In the genomic region with DNA sequence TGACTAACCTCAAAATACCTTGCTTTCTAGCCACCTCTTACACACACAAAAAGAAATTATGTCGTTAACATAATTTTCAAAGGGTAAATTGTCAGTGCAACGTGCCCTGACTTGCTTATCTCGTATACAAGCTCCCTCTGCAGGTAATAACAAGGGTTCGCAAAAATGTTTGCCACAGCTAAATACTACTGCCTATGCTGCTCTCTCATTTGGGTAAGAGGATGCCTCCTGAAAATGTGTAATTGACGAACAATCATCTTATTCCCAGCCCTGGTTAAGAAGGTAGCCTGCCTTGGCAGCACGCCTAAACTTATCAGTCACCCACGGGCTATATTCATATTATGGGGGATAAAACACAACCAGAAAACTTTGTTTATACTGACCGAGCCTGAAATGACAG, we compare ENCODE assay signal across 14 mouse cellular contexts. TPM values are rescaled to one million over a fixed set of nuclear protein-coding genes. Genes with fewer than 3 reads are reported as not detected.
DNase-seq lines count a peak whose midpoint lies in the region; ATAC-seq and TF ChIP-seq lines count a peak whose summit lies in the region.
"Had no signal": no experiment of that assay in that cellular context is flagged by ENCODE, and none has a peak within 500 bp of the region (broad histone marks: within the 10 kb centered on the region; RNA-seq: fewer than 3 reads in every experiment).

No protein-coding gene starts in this region.

- no peak overlapping the region for H3K9ac ChIP-seq in heart, postnatal 0 days (replicated peaks; ENCODE audit: low read depth, low read length)
- H3K9ac ChIP-seq in midbrain, embryonic 11.5 days (ENCODE audit: low read length) = no peak overlapping the region
- no peak overlapping the region for H3K9ac ChIP-seq in midbrain, embryonic 16.5 days (ENCODE audit: low read depth, low read length)
- H3K9ac ChIP-seq: liver, embryonic 12.5 days; neural tube, embryonic 12.5 days had no signal

- no peak for TF ChIP-seq EP300 in heart, postnatal 0 days (IDR thresholded peaks at IDR 0.05; ENCODE audit: low read depth)

- H3K4me2 ChIP-seq in heart, postnatal 0 days (ENCODE audit: low read depth, low read length) = no peak overlapping the region
- no peak overlapping the region for H3K4me2 ChIP-seq in midbrain, embryonic 11.5 days
- H3K4me2 ChIP-seq in midbrain, embryonic 16.5 days (ENCODE audit: low read length) = no peak overlapping the region; the same call in 1 of the 2 replicates
- H3K4me2 ChIP-seq: liver, embryonic 12.5 days had no signal

- 41% methylated on average over 8 of the region's 8 CpGs for WGBS in heart, postnatal 0 days
- WGBS in midbrain, embryonic 11.5 days = 70% methylated on average over 8 of the region's 8 CpGs
- 44% methylated on average over 8 of the region's 8 CpGs for WGBS in midbrain, embryonic 16.5 days

- H3K9me3 ChIP-seq in heart, postnatal 0 days (replicated peaks; ENCODE audit: control insufficient read depth, low read length) = no peaks in the 10 kb centered on the region
- H3K9me3 ChIP-seq in midbrain, embryonic 11.5 days (ENCODE audit: control insufficient read depth, low read length) = no peaks in the 10 kb centered on the region
- H3K9me3 ChIP-seq in midbrain, embryonic 16.5 days (replicated peaks; ENCODE audit: control insufficient read depth, low read length, poor library complexity, severe bottlenecking) = no peaks in the 10 kb centered on the region
- H3K9me3 ChIP-seq: liver, embryonic 12.5 days; neural tube, embryonic 12.5 days had no signal

- peaks cover 27% of the 10 kb centered on the region for H3K4me1 ChIP-seq in heart, postnatal 0 days (ENCODE audit: control insufficient read depth, insufficient read depth)
- H3K4me1 ChIP-seq in midbrain, embryonic 11.5 days (ENCODE audit: control insufficient read depth, insufficient read depth, low read length) = peaks cover 25% of the 10 kb centered on the region
- H3K4me1 ChIP-seq in midbrain, embryonic 16.5 days (ENCODE audit: control insufficient read depth, insufficient read depth, low read length) = peaks cover 26% of the 10 kb centered on the region
- H3K4me1 ChIP-seq in brown adipose tissue, adult 24 weeks (ENCODE audit: control insufficient read depth, insufficient read depth, insufficient read length, low read length) = peaks cover 16% of the 10 kb centered on the region

- H3K4me3 ChIP-seq in heart, postnatal 0 days (ENCODE audit: low read depth, low read length) = no peak overlapping the region
- no peak overlapping the region for H3K4me3 ChIP-seq in midbrain, embryonic 11.5 days (ENCODE audit: low read depth, low read length)
- no peak overlapping the region for H3K4me3 ChIP-seq in midbrain, embryonic 16.5 days (ENCODE audit: low read depth, low read length)
- no peak overlapping the region for H3K4me3 ChIP-seq in brown adipose tissue, adult 24 weeks (ENCODE audit: insufficient read depth, low read depth, low read length)
- H3K4me3 ChIP-seq: liver, embryonic 12.5 days; neural tube, embryonic 12.5 days had no signal

- DNase-seq in heart, postnatal 0 days (ENCODE audit: low spot score) = no peak
- no peak for DNase-seq in heart, adult 8-10 months (ENCODE audit: low spot score)
- peak; percentile 85 for DNase-seq in midbrain, embryonic 11.5 days (ENCODE audit: low spot score, missing footprints)
- peak; percentile 11 for DNase-seq in naive thymus-derived CD4-positive, alpha-beta T cell, adult 2 months (ENCODE audit: low read depth)
- DNase-seq in gastrocnemius, adult 18-20 months (ENCODE audit: low spot score) = no peak
- DNase-seq: gastrocnemius, postnatal 36 days; heart, postnatal 36 days; kidney, postnatal 10 days; right cerebral cortex, adult 18-20 months had no signal

- no peak for ATAC-seq in heart, postnatal 0 days (ENCODE audit: insufficient read depth, low read depth)
- ATAC-seq in midbrain, embryonic 11.5 days (ENCODE audit: low FRiP score) = no peak
- ATAC-seq in midbrain, embryonic 16.5 days = no peak
- ATAC-seq: activated CD4-positive, CD25-positive, alpha-beta regulatory T cell, adult 4 months; liver, embryonic 12.5 days had no signal

- peak; percentile 39; the same call in 1 of the 2 replicates for TF ChIP-seq CTCF in heart, postnatal 0 days (IDR thresholded peaks at IDR 0.05; ENCODE audit: low read depth)

- no peak overlapping the region for H3K27ac ChIP-seq in heart, postnatal 0 days (ENCODE audit: low read depth)
- no peak overlapping the region for H3K27ac ChIP-seq in midbrain, embryonic 11.5 days (ENCODE audit: low read depth, low read length)
- no peak overlapping the region for H3K27ac ChIP-seq in midbrain, embryonic 16.5 days (ENCODE audit: low read length)
- H3K27ac ChIP-seq in brown adipose tissue, adult 24 weeks (replicated peaks; ENCODE audit: low read depth, low read length) = peak overlapping the region; percentile 34
- H3K27ac ChIP-seq: liver, embryonic 12.5 days; neural tube, embryonic 12.5 days had no signal

- no peaks in the 10 kb centered on the region for H3K27me3 ChIP-seq in heart, postnatal 0 days (ENCODE audit: control insufficient read depth, insufficient read depth, low read length)
- H3K27me3 ChIP-seq in midbrain, embryonic 11.5 days (ENCODE audit: control insufficient read depth, insufficient read depth, low read length) = no peaks in the 10 kb centered on the region
- no peaks in the 10 kb centered on the region for H3K27me3 ChIP-seq in midbrain, embryonic 16.5 days (ENCODE audit: control insufficient read depth, insufficient read depth, low read depth, low read length)
- H3K27me3 ChIP-seq: liver, embryonic 12.5 days; neural tube, embryonic 12.5 days had no signal

- H3K36me3 ChIP-seq in heart, postnatal 0 days (replicated peaks; ENCODE audit: control insufficient read depth, insufficient read depth, low read length) = no peaks in the 10 kb centered on the region
- H3K36me3 ChIP-seq in midbrain, embryonic 11.5 days (ENCODE audit: control insufficient read depth, insufficient read depth, low read length) = no peaks in the 10 kb centered on the region
- no peaks in the 10 kb centered on the region for H3K36me3 ChIP-seq in midbrain, embryonic 16.5 days (ENCODE audit: control insufficient read depth, insufficient read depth, low read length)
- H3K36me3 ChIP-seq: liver, embryonic 12.5 days; neural tube, embryonic 12.5 days had no signal

RNA-seq across cellular contexts. Expression of gene Adgrl2, which starts 11.8 kb away (rescaled TPM):
- total RNA-seq in heart, postnatal 0 days (2014; rRNA removed; ENCODE audit: low replicate concordance) = 32.7 and 59.4 TPM in 2 replicates
- 25.6 and 26.6 TPM in 2 replicates for polyA plus RNA-seq in heart, postnatal 0 days (2015; fragmentation: Nextera tagmentation; extraction: Ambion mirVana)
- total RNA-seq in heart, adult 8-10 months (2022) = 10 to 100 TPM; 49.7 to 58.2 (median 51.3) TPM
- 124 and 131 TPM in 2 replicates for polyA plus RNA-seq in midbrain, embryonic 11.5 days (2014; fragmentation: Nextera tagmentation; extraction: Ambion mirVana)
- 117 and 119 TPM in 2 replicates for polyA plus RNA-seq in midbrain, embryonic 16.5 days (2015; fragmentation: Nextera tagmentation; extraction: Ambion mirVana)
- 5.0 and 5.3 TPM in 2 replicates for polyA plus RNA-seq in brown adipose tissue, adult 24 weeks (2012; ENCODE audit: insufficient read depth, insufficient read length, missing spikeins)
- 10 to 100 TPM in 1 of 2 experiments, 1 to 10 TPM in 1; 7.9 to 10.2 TPM for total RNA-seq in gastrocnemius, adult 18-20 months (2021)

Comparison
In these comparisons a context has a peak if more than half of its experiments do, and no peak if none do; other contexts are left out.
1. DNase-seq: peak in midbrain, embryonic 11.5 days (single experiment) and naive thymus-derived CD4-positive, alpha-beta T cell, adult 2 months (single experiment); none in heart, postnatal 0 days (single experiment), heart, adult 8-10 months (single experiment) and gastrocnemius, adult 18-20 months (single experiment).